In the genomic region with DNA sequence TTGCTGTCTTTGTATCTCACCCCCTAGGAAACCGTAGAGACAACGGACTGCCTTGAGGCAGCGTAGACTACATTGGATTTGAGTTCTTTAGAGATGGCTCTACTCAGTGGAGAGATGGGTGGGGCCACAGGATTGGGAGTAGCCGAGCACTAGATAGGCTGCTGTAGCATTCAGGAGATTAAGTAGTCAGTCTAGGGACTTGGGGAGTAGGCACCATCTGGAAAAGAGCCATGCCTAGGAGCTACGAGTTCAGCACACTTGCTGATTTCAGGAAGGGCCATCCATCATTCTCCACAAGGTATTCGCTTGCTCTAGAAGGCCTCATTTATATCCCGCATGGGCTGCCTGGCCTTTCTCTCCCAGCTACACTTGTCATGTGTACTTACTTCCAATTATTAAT, we compare ENCODE assay signal across 29 mouse cellular contexts. TPM values are rescaled to one million over a fixed set of nuclear protein-coding genes. Genes with fewer than 3 reads are reported as not detected.
A peak's percentile ranks its signal among the peaks of the same experiment; 100 is the strongest.
DNase-seq lines count a peak whose midpoint lies in the region; ATAC-seq and TF ChIP-seq lines count a peak whose summit lies in the region.
"Had no signal": no experiment of that assay in that cellular context is flagged by ENCODE, and none has a peak within 500 bp of the region (broad histone marks: within the 10 kb centered on the region; RNA-seq: fewer than 3 reads in every experiment).

No protein-coding gene starts in this region.

- no peaks in the 10 kb centered on the region for H3K4me1 ChIP-seq in embryonic facial prominence, embryonic 14.5 days (ENCODE audit: control insufficient read depth, insufficient read depth, low read length)
- peaks cover 23% of the 10 kb centered on the region for H3K4me1 ChIP-seq in embryonic facial prominence, embryonic 10.5 days
- 0 out of 2 replicates have a peak, but pooled peaks cover 2% of the 10 kb centered on the region for H3K4me1 ChIP-seq in stomach, embryonic 14.5 days (ENCODE audit: control insufficient read depth, insufficient read depth, low read length)
- H3K4me1 ChIP-seq in stomach, postnatal 0 days (replicated peaks; ENCODE audit: control insufficient read depth, insufficient read depth), result no peaks in the 10 kb centered on the region; the same call in 1 of the 2 replicates
- H3K4me1 ChIP-seq in hindbrain, embryonic 16.5 days (ENCODE audit: control insufficient read depth, insufficient read depth, low read depth, low read length), result peaks cover 2% of the 10 kb centered on the region; the same call in 1 of the 2 replicates

- H3K9me3 ChIP-seq in embryonic facial prominence, embryonic 14.5 days (ENCODE audit: control insufficient read depth, low read length), result no peaks in the 10 kb centered on the region
- H3K9me3 ChIP-seq in embryonic facial prominence, embryonic 10.5 days, result no peaks in the 10 kb centered on the region
- no peaks in the 10 kb centered on the region for H3K9me3 ChIP-seq in stomach, embryonic 14.5 days (ENCODE audit: control insufficient read depth, low read depth, low read length)
- no peaks in the 10 kb centered on the region for H3K9me3 ChIP-seq in stomach, postnatal 0 days (ENCODE audit: control insufficient read depth, low read length)
- H3K9me3 ChIP-seq in hindbrain, embryonic 16.5 days (ENCODE audit: control insufficient read depth, low read length), result no peaks in the 10 kb centered on the region
- H3K9me3 ChIP-seq: heart, embryonic 13.5 days; limb, embryonic 15.5 days; lung, embryonic 15.5 days; neural tube, embryonic 15.5 days had no signal

- intact Hi-C loops in left cerebral cortex, postnatal 10 days (cut with DNase I), result no loop called here

- peak; percentile 20; the same call in 1 of the 2 replicates for ATAC-seq in embryonic facial prominence, embryonic 14.5 days (ENCODE audit: low read depth)
- ATAC-seq in stomach, embryonic 14.5 days (ENCODE audit: insufficient number of reproducible peaks, insufficient read depth, low FRiP score, low read depth), result peak; percentile 56; the same call in 1 of the 2 replicates
- no peak for ATAC-seq in stomach, postnatal 0 days (ENCODE audit: low FRiP score, low TSS enrichment)
- ATAC-seq in hindbrain, embryonic 16.5 days, result peak; percentile 69
- ATAC-seq: activated CD4-positive, CD25-positive, alpha-beta regulatory T cell, adult 4 months had no signal

- no peak for TF ChIP-seq CTCF in stomach, postnatal 0 days (IDR thresholded peaks at IDR 0.05; ENCODE audit: low read depth)

- no peak overlapping the region for H3K4me2 ChIP-seq in embryonic facial prominence, embryonic 14.5 days (ENCODE audit: low read depth, low read length)
- H3K4me2 ChIP-seq in stomach, embryonic 14.5 days (replicated peaks; ENCODE audit: low read depth, low read length), result no peak overlapping the region
- H3K4me2 ChIP-seq in stomach, postnatal 0 days (replicated peaks; ENCODE audit: low read depth), result no peak overlapping the region
- H3K4me2 ChIP-seq in hindbrain, embryonic 16.5 days (ENCODE audit: low read length), result no peak overlapping the region
- H3K4me2 ChIP-seq: heart, embryonic 13.5 days; limb, embryonic 15.5 days; lung, embryonic 15.5 days; neural tube, embryonic 15.5 days had no signal

- no peaks in the 10 kb centered on the region for H3K27me3 ChIP-seq in embryonic facial prominence, embryonic 14.5 days (replicated peaks; ENCODE audit: control insufficient read depth, insufficient read depth, low read length)
- H3K27me3 ChIP-seq in embryonic facial prominence, embryonic 10.5 days (replicated peaks; ENCODE audit: low read depth, poor library complexity, severe bottlenecking), result peaks cover 13% of the 10 kb centered on the region
- H3K27me3 ChIP-seq in stomach, embryonic 14.5 days (ENCODE audit: control insufficient read depth, insufficient read depth, low read length), result no peaks in the 10 kb centered on the region
- H3K27me3 ChIP-seq in stomach, postnatal 0 days (ENCODE audit: control insufficient read depth, insufficient read depth, low read length), result no peaks in the 10 kb centered on the region
- H3K27me3 ChIP-seq in hindbrain, embryonic 16.5 days (replicated peaks; ENCODE audit: control insufficient read depth, insufficient read depth, low read length), result no peaks in the 10 kb centered on the region
- H3K27me3 ChIP-seq: limb, embryonic 15.5 days; lung, embryonic 15.5 days; neural tube, embryonic 15.5 days had no signal

- no peaks in the 10 kb centered on the region for H3K36me3 ChIP-seq in embryonic facial prominence, embryonic 14.5 days (ENCODE audit: control insufficient read depth, insufficient read depth, low read length)
- H3K36me3 ChIP-seq in embryonic facial prominence, embryonic 10.5 days (replicated peaks), result no peaks in the 10 kb centered on the region
- no peaks in the 10 kb centered on the region for H3K36me3 ChIP-seq in stomach, embryonic 14.5 days (ENCODE audit: control insufficient read depth, insufficient read depth, low read length)
- H3K36me3 ChIP-seq in stomach, postnatal 0 days (ENCODE audit: control insufficient read depth, insufficient read depth, low read length), result no peaks in the 10 kb centered on the region
- no peaks in the 10 kb centered on the region for H3K36me3 ChIP-seq in hindbrain, embryonic 16.5 days (ENCODE audit: control insufficient read depth, insufficient read depth, low read length)
- H3K36me3 ChIP-seq: heart, embryonic 13.5 days; limb, embryonic 15.5 days; lung, embryonic 15.5 days; neural tube, embryonic 15.5 days had no signal

- H3K4me3 ChIP-seq in embryonic facial prominence, embryonic 14.5 days (ENCODE audit: low read depth, low read length), result no peak overlapping the region
- H3K4me3 ChIP-seq in embryonic facial prominence, embryonic 10.5 days, result no peak overlapping the region
- no peak overlapping the region for H3K4me3 ChIP-seq in stomach, embryonic 14.5 days (ENCODE audit: low read depth, low read length)
- H3K4me3 ChIP-seq in stomach, postnatal 0 days (ENCODE audit: low read depth, low read length), result no peak overlapping the region
- no peak overlapping the region for H3K4me3 ChIP-seq in hindbrain, embryonic 16.5 days (ENCODE audit: low read length)
- H3K4me3 ChIP-seq: heart, adult 2 months; heart, embryonic 13.5 days; limb, embryonic 15.5 days; lung, embryonic 15.5 days; myocyte; neural tube, embryonic 15.5 days had no signal

- WGBS in embryonic facial prominence, embryonic 14.5 days, result 63% methylated on average over 7 of the region's 7 CpGs
- WGBS in embryonic facial prominence, embryonic 10.5 days, result 77% methylated on average over 7 of the region's 7 CpGs
- 52% methylated on average over 7 of the region's 7 CpGs for WGBS in stomach, embryonic 14.5 days
- 53% methylated on average over 7 of the region's 7 CpGs for WGBS in stomach, postnatal 0 days
- 40% methylated on average over 7 of the region's 7 CpGs for WGBS in hindbrain, embryonic 16.5 days

- H3K27ac ChIP-seq in embryonic facial prominence, embryonic 14.5 days (replicated peaks; ENCODE audit: low read depth, low read length), result 0 out of 2 replicates have a peak overlapping the region, but pooled peaks have one; percentile 11
- no peak overlapping the region for H3K27ac ChIP-seq in embryonic facial prominence, embryonic 10.5 days (replicated peaks)
- no peak overlapping the region for H3K27ac ChIP-seq in stomach, embryonic 14.5 days (ENCODE audit: low read length)
- H3K27ac ChIP-seq in stomach, postnatal 0 days (replicated peaks), result no peak overlapping the region; the same call in 1 of the 2 replicates
- no peak overlapping the region for H3K27ac ChIP-seq in hindbrain, embryonic 16.5 days (ENCODE audit: low read depth, low read length)
- H3K27ac ChIP-seq: heart, adult 2 months; heart, embryonic 13.5 days; limb, embryonic 15.5 days; liver, embryonic 14.5 days; lung, embryonic 15.5 days; neural tube, embryonic 15.5 days had no signal

- no peak for DNase-seq in embryonic facial prominence, embryonic 14.5 days (ENCODE audit: low spot score)
- DNase-seq in embryonic facial prominence, embryonic 10.5 days (ENCODE audit: low spot score), result no peak
- no peak for DNase-seq in stomach, postnatal 0 days (ENCODE audit: low spot score)
- DNase-seq in left cerebral cortex, postnatal 10 days (ENCODE audit: extremely low spot score in 1 of 2, low spot score in 2 of 2), result no peak
- DNase-seq in ovary, postnatal 36 days (ENCODE audit: low spot score), result no peak
- DNase-seq: adrenal gland, adult 8-10 months; cerebellum, adult 18-20 months; cerebellum, postnatal 14 days; forebrain, postnatal 0 days; gastrocnemius, postnatal 25 days; heart, adult 2 months; heart, postnatal 14 days; kidney, adult 18-20 months; kidney, postnatal 4 days; left cerebral cortex, postnatal 4 days; lung, postnatal 4 days; midbrain, embryonic 14.5 days; thymus, postnatal 14 days had no signal

- no peak overlapping the region for H3K9ac ChIP-seq in embryonic facial prominence, embryonic 14.5 days (ENCODE audit: low read depth, low read length)
- no peak overlapping the region for H3K9ac ChIP-seq in stomach, embryonic 14.5 days (replicated peaks; ENCODE audit: low read depth, low read length)
- no peak overlapping the region for H3K9ac ChIP-seq in stomach, postnatal 0 days (ENCODE audit: low read length)
- H3K9ac ChIP-seq in hindbrain, embryonic 16.5 days (ENCODE audit: low read depth, low read length), result no peak overlapping the region
- H3K9ac ChIP-seq: forebrain, postnatal 0 days; heart, embryonic 13.5 days; limb, embryonic 15.5 days; liver, embryonic 14.5 days; lung, embryonic 15.5 days; neural tube, embryonic 15.5 days had no signal

- no peak for TF ChIP-seq EP300 in stomach, postnatal 0 days (optimal IDR thresholded peaks at IDR 0.05)

RNA-seq across cellular contexts. Expression of gene Slc15a3, which starts 6.6 kb away (rescaled TPM):
- 0.84 and 1.3 TPM in 2 replicates for polyA plus RNA-seq in embryonic facial prominence, embryonic 14.5 days (2014; fragmentation: Nextera tagmentation; extraction: Ambion mirVana)
- polyA plus RNA-seq in embryonic facial prominence, embryonic 10.5 days (2016; fragmentation: Nextera tagmentation; extraction: Ambion mirVana), result 0.43 and 0.77 TPM in 2 replicates
- polyA plus RNA-seq in stomach, embryonic 14.5 days (2014; fragmentation: Nextera tagmentation; extraction: Ambion mirVana), result 0.45 and 0.52 TPM in 2 replicates
- polyA plus RNA-seq in stomach, postnatal 0 days (2015; fragmentation: Nextera tagmentation; extraction: Ambion mirVana), result 4.0 and 5.2 TPM in 2 replicates
- 0.20 and 0.33 TPM in 2 replicates for polyA plus RNA-seq in hindbrain, embryonic 16.5 days (2015; fragmentation: Nextera tagmentation; extraction: Ambion mirVana)
- 1 to 10 TPM; 1.1 to 1.6 TPM for total RNA-seq in left cerebral cortex, postnatal 10 days (2021)

RNA-seq across cellular contexts. Expression of gene Cd6, which starts 16.3 kb away (rescaled TPM):
- polyA plus RNA-seq in embryonic facial prominence, embryonic 14.5 days (2014; fragmentation: Nextera tagmentation; extraction: Ambion mirVana), result 0.07 TPM in 1 of 2 replicates, not detected in the other
- polyA plus RNA-seq in embryonic facial prominence, embryonic 10.5 days (2016; fragmentation: Nextera tagmentation; extraction: Ambion mirVana), result 0.09 and 0.15 TPM in 2 replicates
- 0.58 TPM in 1 of 2 replicates, not detected in the other for polyA plus RNA-seq in stomach, embryonic 14.5 days (2014; fragmentation: Nextera tagmentation; extraction: Ambion mirVana)
- 0.06 and 0.07 TPM in 2 replicates for polyA plus RNA-seq in stomach, postnatal 0 days (2015; fragmentation: Nextera tagmentation; extraction: Ambion mirVana)
- polyA plus RNA-seq in hindbrain, embryonic 16.5 days (2015; fragmentation: Nextera tagmentation; extraction: Ambion mirVana), result not detected in 2 replicates
- under 1 TPM; 0.19 to 0.20 TPM for total RNA-seq in left cerebral cortex, postnatal 10 days (2021)
- total RNA-seq: forebrain, postnatal 0 days; left cerebral cortex, postnatal 4 days had no signal
- polyA plus RNA-seq: forebrain, embryonic 11.5 days; kidney, embryonic 16.5 days; limb, embryonic 15.5 days; liver, embryonic 14.5 days; midbrain, embryonic 14.5 days; myocyte; neural tube, embryonic 15.5 days had no signal

RNA-seq across cellular contexts. Expression of gene Tmem132a, which starts 23.6 kb away (rescaled TPM):
- 58.5 and 67.8 TPM in 2 replicates for polyA plus RNA-seq in embryonic facial prominence, embryonic 14.5 days (2014; fragmentation: Nextera tagmentation; extraction: Ambion mirVana)
- polyA plus RNA-seq in embryonic facial prominence, embryonic 10.5 days (2016; fragmentation: Nextera tagmentation; extraction: Ambion mirVana), result 139 and 142 TPM in 2 replicates
- 59.3 and 63.2 TPM in 2 replicates for polyA plus RNA-seq in stomach, embryonic 14.5 days (2014; fragmentation: Nextera tagmentation; extraction: Ambion mirVana)
- 19.1 and 20.8 TPM in 2 replicates for polyA plus RNA-seq in stomach, postnatal 0 days (2015; fragmentation: Nextera tagmentation; extraction: Ambion mirVana)
- polyA plus RNA-seq in hindbrain, embryonic 16.5 days (2015; fragmentation: Nextera tagmentation; extraction: Ambion mirVana), result 180 and 196 TPM in 2 replicates
- total RNA-seq in left cerebral cortex, postnatal 10 days (2021), result 100 to 1,000 TPM; 272 to 282 TPM

RNA-seq across cellular contexts. Expression of gene Tmem109, which starts 35.7 kb away (rescaled TPM):
- polyA plus RNA-seq in embryonic facial prominence, embryonic 14.5 days (2014; fragmentation: Nextera tagmentation; extraction: Ambion mirVana), result 131 and 137 TPM in 2 replicates
- 60.8 and 63.7 TPM in 2 replicates for polyA plus RNA-seq in embryonic facial prominence, embryonic 10.5 days (2016; fragmentation: Nextera tagmentation; extraction: Ambion mirVana)
- polyA plus RNA-seq in stomach, embryonic 14.5 days (2014; fragmentation: Nextera tagmentation; extraction: Ambion mirVana), result 132 and 137 TPM in 2 replicates
- polyA plus RNA-seq in stomach, postnatal 0 days (2015; fragmentation: Nextera tagmentation; extraction: Ambion mirVana), result 176 and 186 TPM in 2 replicates
- polyA plus RNA-seq in hindbrain, embryonic 16.5 days (2015; fragmentation: Nextera tagmentation; extraction: Ambion mirVana), result 50.2 and 50.7 TPM in 2 replicates
- 10 to 100 TPM; 38.3 to 43.9 TPM for total RNA-seq in left cerebral cortex, postnatal 10 days (2021)

RNA-seq across cellular contexts. Expression of gene Prpf19, which starts 48.9 kb away (rescaled TPM):
- polyA plus RNA-seq in embryonic facial prominence, embryonic 14.5 days (2014; fragmentation: Nextera tagmentation; extraction: Ambion mirVana), result 41.9 and 46.1 TPM in 2 replicates
- polyA plus RNA-seq in embryonic facial prominence, embryonic 10.5 days (2016; fragmentation: Nextera tagmentation; extraction: Ambion mirVana), result 38.9 and 42.0 TPM in 2 replicates
- 47.9 and 49.9 TPM in 2 replicates for polyA plus RNA-seq in stomach, embryonic 14.5 days (2014; fragmentation: Nextera tagmentation; extraction: Ambion mirVana)
- polyA plus RNA-seq in stomach, postnatal 0 days (2015; fragmentation: Nextera tagmentation; extraction: Ambion mirVana), result 17.6 and 19.5 TPM in 2 replicates
- 35.0 and 39.1 TPM in 2 replicates for polyA plus RNA-seq in hindbrain, embryonic 16.5 days (2015; fragmentation: Nextera tagmentation; extraction: Ambion mirVana)
- 100 to 1,000 TPM; 198 to 199 TPM for total RNA-seq in left cerebral cortex, postnatal 10 days (2021)
